Mouse (Mus musculus) limb, embryonic 15.5 days (tissue): Measurements from ENCODE around the gene Sgms1. TPM values are rescaled to one million over a fixed set of nuclear protein-coding genes. Genes with fewer than 3 reads are reported as not detected.

Experiments used
- ATAC-seq: fragments of 200-750 bp; cut with Nextera tagmentation; 2 replicates; pipeline ENCODE4 v1.8.0; 2017; ENCODE audit warnings: low read depth, moderate TSS enrichment; ENCODE audit not compliant: insufficient number of reproducible peaks, low FRiP score, low TSS enrichment
- H3K27ac ChIP-seq: fragments of 300-500 bp; sonication (generic); 2 replicates; pipeline ENCODE4 v1.5.1; 2015; ENCODE audit warnings: moderate library complexity, mild to moderate bottlenecking, inconsistent platforms
- H3K27me3 ChIP-seq: fragments of 300-500 bp; sonication (generic); 2 replicates; pipeline ENCODE4 v1.6.1; 2015; ENCODE audit warnings: inconsistent platforms
- H3K36me3 ChIP-seq: fragments of 300-500 bp; sonication (generic); 2 replicates; pipeline ENCODE4 v1.6.1; 2015; ENCODE audit warnings: inconsistent platforms
- H3K4me1 ChIP-seq: fragments of 300-500 bp; sonication (generic); 2 replicates; pipeline ENCODE4 v1.6.1; 2015; ENCODE audit warnings: inconsistent platforms
- H3K4me2 ChIP-seq: fragments of 300-500 bp; sonication (generic); 2 replicates; pipeline ENCODE4 v1.6.1; 2015; ENCODE audit warnings: mild to moderate bottlenecking, inconsistent platforms
- H3K4me3 ChIP-seq: fragments of 300-500 bp; sonication (generic); 2 replicates; pipeline ENCODE4 v1.5.1; 2015; ENCODE audit warnings: mild to moderate bottlenecking, inconsistent platforms
- H3K9ac ChIP-seq: fragments of 300-500 bp; sonication (generic); 2 replicates; pipeline ENCODE4 v1.6.1; 2015; ENCODE audit warnings: inconsistent platforms
- H3K9me3 ChIP-seq: fragments of 300-500 bp; sonication (generic); 2 replicates; pipeline ENCODE4 v1.6.1; 2016; ENCODE audit warnings: inconsistent platforms
- WGBS: fragments of 180-500 bp; shearing (Covaris S2); methylation state at CpG from one replicate; pipeline ENCODE4 v1.1.7; 2015; 5-methylcytosine and 5-hydroxymethylcytosine counted together
- polyA plus RNA-seq: library from polyadenylated mRNA; unstranded; fragments of >200 nt; fragmentation: Nextera tagmentation; extraction: Ambion mirVana; gene quantifications from 2 replicates; pipeline ENCODE4 v1.2.1, GENCODE M21; 2015

Sgms1 gene
- polyA plus RNA-seq, 1 experiment from 2014 or later, result 45.6 TPM

DNA sequence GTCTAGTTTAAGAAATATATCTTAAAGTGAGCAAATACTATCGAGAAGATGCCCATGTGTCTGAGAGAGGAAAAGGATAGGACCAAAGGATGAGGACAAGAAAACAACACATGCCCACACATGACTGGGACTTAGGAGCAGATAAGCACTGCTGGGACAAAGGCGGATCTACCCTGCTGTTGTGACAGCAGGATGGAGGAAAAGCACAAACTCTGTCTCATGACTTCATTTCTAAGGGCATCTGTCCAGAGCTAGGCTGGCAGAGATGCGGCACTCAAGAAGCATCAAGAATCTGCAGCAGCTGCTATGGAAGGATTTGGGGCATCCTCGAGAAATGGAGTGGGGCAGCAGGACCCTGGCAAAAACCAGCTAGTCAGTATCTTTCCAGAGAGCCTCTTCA lies 109.1 kb downstream of the Sgms1 start:
- H3K27ac ChIP-seq, result no peak overlapping the region
- H3K4me1 ChIP-seq, result peaks cover 15% of the 10 kb centered on the region
- H3K36me3 ChIP-seq, result no peaks in the 10 kb centered on the region
- ATAC-seq, result no peak
- H3K4me3 ChIP-seq, result no peak overlapping the region
- no peaks in the 10 kb centered on the region for H3K27me3 ChIP-seq
- H3K9me3 ChIP-seq, result no peaks in the 10 kb centered on the region
- no peak overlapping the region for H3K9ac ChIP-seq
- WGBS, result 79% methylated on average over 4 of the region's 4 CpGs
- no peak overlapping the region for H3K4me2 ChIP-seq

DNA sequence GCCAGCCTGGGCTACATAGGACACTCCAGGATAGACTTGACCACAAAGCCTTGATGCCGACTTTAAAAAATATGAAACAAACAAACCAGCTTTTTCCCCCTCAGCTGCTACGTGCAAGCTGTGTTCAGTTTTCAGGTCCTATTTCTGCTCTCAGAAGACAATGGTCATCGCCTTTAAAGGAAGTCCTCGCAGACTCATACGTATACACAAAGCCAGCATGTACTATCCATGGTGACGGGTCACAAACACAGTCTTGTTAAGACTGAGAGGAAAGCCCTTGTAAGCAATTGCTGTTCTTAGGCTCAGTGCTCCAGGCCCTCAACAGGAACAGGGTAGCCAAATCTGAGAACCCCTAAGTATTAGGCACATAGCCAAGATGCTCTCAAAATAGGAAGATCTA lies 110.1 kb downstream of the Sgms1 start:
- Histone ChIP-seq H3K9me3 (no peaks in the 10 kb centered on the region), H3K36me3 (no peaks in the 10 kb centered on the region), H3K27me3 (no peaks in the 10 kb centered on the region), H3K4me3 (no peak overlapping the region), H3K4me1 (peaks cover 13% of the 10 kb centered on the region), H3K9ac (no peak overlapping the region), H3K27ac (no peak overlapping the region), H3K4me2 (no peak overlapping the region)
- no peak for ATAC-seq
- WGBS, result 88% methylated on average over 6 of the region's 6 CpGs

DNA sequence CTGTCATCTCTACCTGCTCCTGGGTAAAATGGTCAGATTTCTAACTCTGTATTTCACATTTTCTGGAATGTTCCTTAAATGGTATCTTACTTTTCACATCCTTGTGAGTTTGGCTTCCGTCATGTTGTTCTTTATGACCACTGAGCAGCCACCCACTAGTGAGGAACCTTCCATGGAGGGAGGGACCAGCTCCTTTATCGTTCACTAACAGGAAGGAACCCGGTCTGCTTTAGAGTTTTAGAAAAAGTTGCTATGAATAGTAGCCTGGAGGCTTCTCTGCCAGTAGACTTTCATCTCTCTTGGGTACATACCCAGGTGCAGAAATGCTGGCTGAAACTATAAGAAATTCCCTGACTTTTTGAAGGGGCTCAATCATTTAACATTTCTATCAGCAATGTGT lies 111.6 kb downstream of the Sgms1 start:
- Histone ChIP-seq H3K27me3 (no peaks in the 10 kb centered on the region), H3K27ac (no peak overlapping the region), H3K4me1 (peaks cover 20% of the 10 kb centered on the region), H3K9ac (no peak overlapping the region), H3K4me3 (no peak overlapping the region), H3K9me3 (no peaks in the 10 kb centered on the region), H3K4me2 (no peak overlapping the region), H3K36me3 (no peaks in the 10 kb centered on the region)
- WGBS, result 54% methylated on average over 3 of the region's 3 CpGs
- no peak for ATAC-seq

DNA sequence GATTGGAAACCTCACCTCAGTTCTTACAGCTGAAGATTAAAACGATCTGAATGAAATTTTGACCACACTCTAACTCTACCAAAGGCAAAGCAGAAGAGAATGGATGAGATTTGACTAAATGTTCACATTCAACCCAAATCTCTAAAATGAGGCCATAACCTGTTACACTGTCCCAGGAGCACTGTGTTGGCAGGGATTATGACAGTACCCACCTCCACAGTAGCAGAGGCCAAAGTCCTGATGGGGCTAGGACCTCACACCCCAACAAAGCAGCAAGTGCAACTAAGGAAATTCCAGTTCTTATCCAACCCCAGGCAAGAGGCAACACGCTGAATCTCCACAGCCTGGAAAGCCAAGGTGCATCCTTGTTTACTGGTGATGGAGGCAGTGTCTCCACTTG lies 112.2 kb downstream of the Sgms1 start:
- Histone ChIP-seq H3K27ac (no peak overlapping the region), H3K4me2 (no peak overlapping the region), H3K27me3 (no peaks in the 10 kb centered on the region), H3K9me3 (no peaks in the 10 kb centered on the region), H3K36me3 (no peaks in the 10 kb centered on the region), H3K4me3 (no peak overlapping the region), H3K4me1 (peaks cover 26% of the 10 kb centered on the region), H3K9ac (no peak overlapping the region)
- WGBS, result 82% methylated on average over 2 of the region's 2 CpGs
- no peak for ATAC-seq

DNA sequence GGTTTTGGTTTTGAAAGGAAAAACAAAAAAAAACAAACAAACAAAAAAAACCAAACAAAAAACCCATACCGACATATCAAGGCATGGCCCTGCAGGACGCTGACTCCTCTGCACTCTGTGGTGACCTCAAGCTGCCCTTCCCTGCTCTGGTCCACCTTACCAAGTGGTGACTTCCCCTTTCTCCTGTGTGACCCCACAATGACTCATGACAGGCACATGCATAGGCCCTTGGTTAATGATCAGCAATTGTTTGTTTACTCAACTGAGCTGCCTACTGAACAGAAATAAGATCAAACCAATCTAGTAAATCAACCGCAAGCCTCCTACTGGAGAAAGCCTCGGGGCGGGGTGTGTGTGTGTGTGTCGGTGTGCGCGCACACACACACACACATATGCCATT lies 112.7 kb downstream of the Sgms1 start:
- Histone ChIP-seq H3K27ac (no peak overlapping the region), H3K27me3 (no peaks in the 10 kb centered on the region), H3K36me3 (no peaks in the 10 kb centered on the region), H3K9ac (no peak overlapping the region), H3K9me3 (no peaks in the 10 kb centered on the region), H3K4me1 (peaks cover 28% of the 10 kb centered on the region), H3K4me2 (no peak overlapping the region), H3K4me3 (no peak overlapping the region)
- WGBS, result 85% methylated on average over 8 of the region's 8 CpGs
- ATAC-seq, result no peak

DNA sequence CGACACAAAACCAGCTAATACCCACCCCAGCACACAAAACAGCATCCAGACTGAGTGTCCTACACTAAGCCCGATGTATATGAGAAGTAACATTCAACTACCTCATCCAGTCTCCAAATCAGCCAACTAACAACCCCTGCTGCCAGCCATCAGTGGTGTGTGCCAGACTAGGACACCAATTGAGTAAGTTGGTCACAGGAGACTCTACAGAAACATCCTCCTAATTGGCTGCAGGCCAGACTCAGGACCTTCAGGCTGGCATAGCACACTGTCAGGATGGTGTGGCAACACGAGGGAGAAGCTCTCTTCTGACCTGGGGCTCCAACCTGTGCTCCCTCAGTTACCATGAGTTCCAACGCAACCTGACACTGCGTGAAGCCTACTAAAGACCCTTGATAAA lies 113.3 kb downstream of the Sgms1 start:
- no peak overlapping the region for H3K4me3 ChIP-seq
- no peaks in the 10 kb centered on the region for H3K9me3 ChIP-seq
- peaks cover 28% of the 10 kb centered on the region for H3K4me1 ChIP-seq
- H3K27me3 ChIP-seq, result no peaks in the 10 kb centered on the region
- no peak overlapping the region for H3K27ac ChIP-seq
- no peak overlapping the region for H3K4me2 ChIP-seq
- H3K36me3 ChIP-seq, result no peaks in the 10 kb centered on the region
- ATAC-seq, result no peak
- 83% methylated on average over 5 of the region's 5 CpGs for WGBS
- H3K9ac ChIP-seq, result no peak overlapping the region

DNA sequence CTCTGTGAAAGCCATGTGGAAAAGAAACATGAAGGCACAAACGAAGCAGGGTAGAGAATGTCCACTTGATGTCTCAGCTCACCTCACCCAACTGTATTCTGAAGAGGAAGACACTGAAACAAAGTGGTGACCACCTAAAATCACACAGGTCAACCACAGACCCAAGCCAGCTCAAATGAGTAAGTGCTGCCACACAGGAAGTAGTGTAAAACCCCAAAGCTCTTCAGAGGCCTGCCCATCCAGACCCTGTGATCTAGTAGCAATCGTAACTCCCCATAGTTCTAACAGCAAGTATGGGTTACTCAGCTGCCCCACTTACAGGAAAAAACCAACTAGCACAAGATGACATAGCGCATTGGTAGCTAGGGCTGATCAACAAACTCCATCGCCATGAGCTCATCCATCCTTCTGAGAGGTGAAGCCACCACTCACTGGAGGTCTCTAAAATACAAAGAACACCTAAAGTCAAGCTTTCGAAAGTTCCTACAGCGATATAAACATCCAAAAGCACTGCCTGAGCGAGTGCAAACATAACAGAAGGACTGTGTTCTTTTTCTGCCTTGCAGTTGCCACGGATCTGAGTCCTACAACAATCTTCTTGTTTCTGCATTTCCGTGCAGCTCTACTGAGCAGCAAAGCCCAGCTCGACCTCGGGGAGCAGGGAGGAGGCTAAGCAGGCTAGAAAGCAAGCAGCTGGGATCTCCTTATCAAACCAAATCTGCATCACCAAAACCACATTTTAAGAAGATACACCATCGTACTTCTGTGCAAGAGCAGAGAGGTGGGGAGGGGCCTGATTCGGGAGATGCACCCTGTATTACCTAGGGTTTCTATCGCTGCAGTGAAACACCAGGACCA lies 114.2 kb downstream of the Sgms1 start:
- Histone ChIP-seq H3K27ac (no peak overlapping the region), H3K4me1 (peaks cover 25% of the 10 kb centered on the region)
- WGBS, result 77% methylated on average over 14 of the region's 14 CpGs

DNA sequence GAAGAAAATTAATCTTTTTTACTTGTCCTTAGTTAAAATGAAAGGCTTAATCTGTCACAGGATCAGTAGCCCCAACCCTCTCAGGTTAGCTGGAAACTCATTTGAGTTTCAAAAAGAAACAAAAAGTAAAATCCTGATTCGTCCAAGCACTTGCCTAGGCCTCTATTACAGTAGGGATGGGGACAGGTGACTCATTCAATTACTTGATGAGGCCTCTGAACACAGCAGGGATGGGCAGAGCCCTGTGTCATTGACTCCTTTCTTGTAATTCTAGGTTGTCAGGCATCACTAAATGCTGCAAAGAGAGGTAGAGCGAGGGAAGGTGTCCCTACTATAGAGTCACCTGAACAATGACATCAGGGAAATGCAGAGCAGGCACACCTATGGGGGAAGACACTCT lies 115.4 kb downstream of the Sgms1 start:
- Histone ChIP-seq H3K36me3 (no peaks in the 10 kb centered on the region), H3K4me1 (peaks cover 25% of the 10 kb centered on the region), H3K27ac (no peak overlapping the region; the same call in 1 of the 2 replicates), H3K27me3 (no peaks in the 10 kb centered on the region), H3K4me2 (no peak overlapping the region), H3K9ac (no peak overlapping the region), H3K4me3 (no peak overlapping the region), H3K9me3 (no peaks in the 10 kb centered on the region)
- no peak for ATAC-seq
- WGBS, result 68% methylated on average over 2 of the region's 2 CpGs

More for the DNA sequence above, 114.2 kb downstream of the Sgms1 start:
- H3K27me3 ChIP-seq, result no peaks in the 10 kb centered on the region
- H3K4me3 ChIP-seq, result no peak overlapping the region
- no peak overlapping the region for H3K9ac ChIP-seq
- H3K9me3 ChIP-seq, result no peaks in the 10 kb centered on the region
- H3K4me2 ChIP-seq, result no peak overlapping the region
- no peak for ATAC-seq
- no peaks in the 10 kb centered on the region for H3K36me3 ChIP-seq

DNA sequence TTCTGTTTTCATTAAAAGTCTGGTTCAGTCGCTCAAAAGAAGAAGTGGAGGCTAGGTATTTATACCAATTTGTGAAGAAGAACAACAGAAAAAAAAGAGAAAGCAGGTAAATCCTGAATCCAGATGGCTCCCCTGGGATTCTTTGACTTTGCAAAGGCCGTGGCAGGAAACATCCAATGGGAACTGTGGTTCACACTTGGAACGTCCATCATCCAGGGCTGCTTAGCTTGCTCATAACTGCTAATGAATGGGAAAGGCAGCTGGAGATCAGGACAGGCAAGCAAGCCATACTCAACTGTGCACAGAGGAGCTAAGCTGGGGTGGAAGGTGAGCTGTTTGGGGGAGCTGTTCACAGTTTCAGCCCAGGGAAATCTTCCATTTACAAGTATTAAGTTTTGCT lies 115.8 kb downstream of the Sgms1 start:
- 30% methylated on average over 3 of the region's 3 CpGs for WGBS
- Histone ChIP-seq H3K27me3 (no peaks in the 10 kb centered on the region), H3K27ac (peak overlapping the region; percentile 50)

DNA sequence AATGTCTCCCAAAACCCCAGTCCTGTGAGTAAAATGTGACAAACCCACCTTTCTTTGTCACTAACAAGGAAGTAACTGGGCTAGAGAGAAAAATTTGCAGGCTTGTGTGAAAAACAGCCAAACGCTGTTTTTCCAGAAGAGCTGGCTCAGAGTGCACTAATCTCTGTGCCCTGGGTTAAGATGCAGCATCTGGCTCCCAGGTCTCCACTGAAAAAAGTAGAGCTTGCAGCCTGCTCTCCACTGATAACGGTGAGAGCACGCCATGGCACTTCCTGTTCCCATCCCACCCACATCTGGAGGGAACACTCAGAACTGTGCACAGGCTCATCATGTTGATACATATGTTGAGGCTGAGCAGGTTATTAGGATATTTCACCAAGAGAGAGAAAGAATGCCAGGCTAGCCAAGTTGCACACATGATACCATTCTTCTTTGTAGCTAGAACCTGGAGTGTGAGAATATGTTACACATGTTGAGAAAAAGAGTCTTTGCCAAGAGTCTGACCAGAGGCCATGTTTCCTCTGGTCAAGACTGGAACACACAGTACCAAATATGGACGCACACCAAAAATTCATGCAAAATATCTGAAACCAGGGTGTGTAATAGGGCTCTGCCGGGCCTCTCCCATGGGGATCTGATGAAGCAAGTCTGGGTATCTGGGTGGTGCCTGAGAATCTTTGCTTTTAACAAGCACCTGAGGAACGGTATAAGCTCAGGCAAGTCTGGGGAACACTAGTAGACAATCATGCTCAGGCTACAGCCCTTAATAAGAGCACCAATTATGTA lies 116.8 kb downstream of the Sgms1 start:
- Histone ChIP-seq H3K27ac (peak overlapping the region; percentile 55), H3K9ac (no peak overlapping the region), H3K9me3 (no peaks in the 10 kb centered on the region), H3K4me3 (no peak overlapping the region), H3K36me3 (no peaks in the 10 kb centered on the region), H3K4me2 (no peak overlapping the region), H3K27me3 (no peaks in the 10 kb centered on the region), H3K4me1 (peaks cover 34% of the 10 kb centered on the region)
- no peak for ATAC-seq
- 42% methylated on average over 6 of the region's 6 CpGs for WGBS

More for the DNA sequence above, 115.8 kb downstream of the Sgms1 start:
- H3K4me1 ChIP-seq, result peaks cover 28% of the 10 kb centered on the region
- no peak overlapping the region for H3K4me2 ChIP-seq
- H3K9me3 ChIP-seq, result no peaks in the 10 kb centered on the region
- H3K4me3 ChIP-seq, result no peak overlapping the region
- H3K9ac ChIP-seq, result no peak overlapping the region
- ATAC-seq, result no peak
- H3K36me3 ChIP-seq, result no peaks in the 10 kb centered on the region

DNA sequence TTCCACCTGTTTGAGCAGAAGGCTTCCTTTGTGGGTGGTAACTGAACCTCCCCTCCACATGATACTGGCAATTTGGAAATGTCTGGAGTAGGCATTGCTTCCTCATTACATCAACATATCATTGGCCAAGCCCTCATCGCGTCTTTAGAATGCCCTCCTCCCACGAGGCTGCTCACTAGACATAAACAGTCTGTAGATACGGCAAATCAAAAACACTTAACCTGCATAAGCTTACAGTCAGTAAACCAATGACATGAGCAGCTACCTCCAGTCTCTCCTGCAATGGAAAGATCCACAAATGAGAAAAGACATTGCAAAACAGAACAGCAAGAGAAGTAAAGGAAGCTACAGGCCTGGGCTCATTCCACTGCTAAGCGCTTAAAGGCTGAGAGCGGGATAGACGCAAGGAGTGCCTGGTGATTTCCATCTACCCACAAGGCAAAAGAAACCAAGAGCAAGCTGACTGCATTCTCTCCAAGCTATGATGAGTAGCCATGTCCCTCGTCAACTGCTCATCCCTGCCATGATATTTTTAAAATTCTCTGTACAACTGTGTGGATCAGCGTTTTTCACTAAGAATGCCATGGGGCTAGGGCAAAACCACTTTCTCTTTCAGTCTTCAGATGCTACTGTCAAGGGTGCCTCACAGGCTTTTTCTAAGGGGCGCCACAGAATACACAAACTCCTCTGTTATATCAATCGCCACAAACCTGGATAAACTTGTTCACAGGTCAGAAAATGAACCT lies 117.9 kb downstream of the Sgms1 start:
- H3K9ac ChIP-seq, result no peak overlapping the region
- no peaks in the 10 kb centered on the region for H3K9me3 ChIP-seq
- H3K4me2 ChIP-seq, result no peak overlapping the region
- no peaks in the 10 kb centered on the region for H3K27me3 ChIP-seq
- H3K27ac ChIP-seq, result peak overlapping the region; percentile 55
- no peaks in the 10 kb centered on the region for H3K36me3 ChIP-seq
- H3K4me3 ChIP-seq, result no peak overlapping the region
- 80% methylated on average over 11 of the region's 11 CpGs for WGBS
- peaks cover 35% of the 10 kb centered on the region for H3K4me1 ChIP-seq
- ATAC-seq, result no peak

DNA sequence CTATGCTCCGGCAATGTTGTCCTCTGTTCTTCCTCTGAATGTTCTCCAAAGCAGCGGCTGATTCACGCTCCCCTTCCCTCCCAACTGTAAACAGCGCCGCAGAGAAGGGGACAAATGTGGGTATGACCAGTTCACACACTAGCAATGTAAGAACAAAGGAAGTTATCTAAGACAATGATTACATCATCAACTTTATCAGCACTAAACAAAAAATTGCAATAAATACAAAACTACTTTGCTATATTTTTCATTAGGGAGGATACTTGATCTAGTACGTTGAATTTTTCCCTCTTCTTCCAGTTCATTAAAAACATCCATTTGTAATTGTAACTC lies 119.7 kb downstream of the Sgms1 start:
- Histone ChIP-seq H3K4me2 (no peak overlapping the region), H3K36me3 (no peaks in the 10 kb centered on the region), H3K9me3 (no peaks in the 10 kb centered on the region), H3K9ac (no peak overlapping the region), H3K27ac (no peak overlapping the region), H3K27me3 (no peaks in the 10 kb centered on the region), H3K4me1 (peaks cover 28% of the 10 kb centered on the region), H3K4me3 (no peak overlapping the region)
- ATAC-seq, result no peak
- WGBS, result 82% methylated on average over 6 of the region's 6 CpGs
